Mouse (Mus musculus): Measurements from ENCODE around the gene Ttc7. TPM values are rescaled to one million over a fixed set of nuclear protein-coding genes. Genes with fewer than 3 reads are reported as not detected.

Gene Ttc7
- total RNA-seq, 2 experiments from 2014 or later = 11.7 to 13.7 TPM

DNA sequence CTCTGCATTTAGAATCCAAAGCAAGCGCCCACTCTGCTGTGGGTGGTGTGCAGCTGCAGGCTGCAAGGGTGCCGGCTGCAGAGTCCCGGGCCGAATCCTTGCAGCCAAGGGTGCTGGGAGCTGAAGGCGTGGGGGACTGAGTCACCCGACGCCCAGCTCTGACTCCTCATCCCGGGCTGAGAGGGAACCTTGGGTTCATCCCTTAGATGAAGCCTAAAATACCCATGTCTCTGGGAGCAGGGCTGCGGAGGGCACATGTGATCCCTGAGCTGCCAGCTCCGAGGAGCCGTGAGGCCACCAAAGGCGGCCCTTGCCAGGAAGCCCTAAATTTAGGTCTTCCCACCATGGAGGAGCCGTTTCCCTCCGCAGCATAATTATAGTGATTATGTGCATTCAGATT lies 52.5 kb downstream of the Ttc7 start:
- DNase-seq = no peak

GRCm38 (mm10) chr17:87335727-87336126 lies 53.0 kb downstream of the Ttc7 start:
- DNase-seq = no peak

- no peak for DNase-seq
Measured at GRCm38 (mm10) chr17:87336910-87337309, 54.2 kb downstream of the Ttc7 start.

DNA sequence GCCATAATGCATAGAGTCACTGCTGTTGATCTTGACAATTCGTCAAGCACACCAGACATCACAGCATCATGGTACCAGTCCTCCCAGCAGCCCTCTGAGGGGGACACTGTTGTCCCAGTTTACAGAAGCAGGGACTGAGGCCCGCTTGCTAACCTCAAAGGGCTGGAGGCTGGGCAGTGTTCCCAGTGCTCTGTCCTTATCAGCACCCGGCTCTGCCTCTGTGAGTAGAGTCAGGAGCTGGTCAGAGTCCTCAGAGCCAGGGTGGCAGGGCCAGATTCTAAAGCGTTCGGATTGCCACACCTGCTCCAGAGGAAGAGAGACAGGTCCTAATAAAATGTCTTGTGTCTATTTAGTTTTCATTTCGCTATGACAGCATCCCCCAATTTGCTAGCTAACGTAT lies 55.0 kb downstream of the Ttc7 start:
- DNase-seq = no peak

DNA sequence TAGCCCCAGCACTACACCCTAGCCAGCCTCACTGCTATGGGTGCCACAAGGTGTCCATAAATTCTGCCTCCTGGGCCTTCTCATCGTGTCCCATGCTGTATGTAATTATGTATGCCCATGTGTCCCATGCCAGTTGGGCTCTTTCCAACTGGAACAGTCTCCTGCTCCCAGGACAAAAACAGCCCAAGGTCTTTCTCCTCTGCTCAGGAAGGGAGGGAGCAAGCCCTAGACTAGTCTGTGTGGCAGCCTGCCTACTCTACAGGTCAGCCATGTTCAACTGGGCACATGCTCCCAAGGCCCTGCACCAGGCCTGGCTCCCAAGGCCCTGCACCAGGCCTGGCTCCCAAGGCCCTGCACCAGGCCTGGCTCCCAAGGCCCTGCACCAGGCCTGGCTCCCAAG lies 56.4 kb downstream of the Ttc7 start:
- DNase-seq = peak; percentile 69

DNA sequence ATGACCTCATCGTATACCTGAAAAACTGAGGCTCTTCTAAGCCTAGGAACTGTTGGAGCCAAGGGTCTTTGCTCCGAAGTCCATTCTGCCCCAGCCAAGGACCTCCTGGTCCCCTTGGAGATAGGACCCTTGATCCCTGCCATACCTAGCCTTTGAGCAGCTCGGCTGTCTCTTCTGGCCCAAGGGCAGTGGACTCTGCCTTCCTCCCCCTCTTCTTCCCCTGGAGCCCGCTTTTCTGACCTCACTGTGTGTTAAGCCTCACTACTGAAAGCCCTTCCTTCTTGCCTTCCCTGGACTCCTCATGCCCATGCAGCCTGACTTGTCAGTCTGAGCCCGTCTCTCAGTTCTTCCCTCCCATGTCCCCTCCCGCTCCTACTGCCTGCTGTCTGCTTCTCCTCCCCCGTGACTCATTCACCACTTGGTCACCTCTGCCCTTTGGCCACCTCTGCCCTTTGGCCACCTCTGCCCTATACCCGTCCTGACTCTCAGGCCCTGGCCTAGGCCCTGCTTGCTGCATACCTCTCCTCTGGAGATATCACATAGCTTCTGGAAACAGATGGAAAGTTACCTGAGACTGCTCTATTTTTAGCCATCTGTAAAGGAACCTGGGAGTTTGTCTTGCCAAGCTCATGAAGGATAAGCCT lies 60.5 kb downstream of the Ttc7 start:
- no peak for DNase-seq

- DNase-seq = no peak
Measured at GRCm38 (mm10) chr17:87344441-87345251, 62.0 kb downstream of the Ttc7 start.

DNA sequence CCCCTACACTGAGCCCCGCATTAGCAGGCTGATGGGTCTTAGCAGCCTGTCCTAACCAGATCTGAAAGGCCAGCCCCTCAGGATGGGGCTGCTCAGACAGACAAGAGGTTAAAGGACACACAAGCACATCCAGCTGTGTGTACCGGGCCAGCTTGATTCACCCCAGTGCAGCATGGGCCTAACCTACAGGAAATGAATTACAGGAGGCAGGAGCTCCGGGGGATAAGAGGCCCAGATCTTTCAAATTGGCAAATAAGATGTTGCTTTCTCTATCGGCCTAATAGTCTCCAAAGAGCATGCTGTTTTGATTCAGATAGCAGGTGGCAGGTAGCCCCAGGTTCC lies 62.5 kb downstream of the Ttc7 start:
- no peak for DNase-seq

DNA sequence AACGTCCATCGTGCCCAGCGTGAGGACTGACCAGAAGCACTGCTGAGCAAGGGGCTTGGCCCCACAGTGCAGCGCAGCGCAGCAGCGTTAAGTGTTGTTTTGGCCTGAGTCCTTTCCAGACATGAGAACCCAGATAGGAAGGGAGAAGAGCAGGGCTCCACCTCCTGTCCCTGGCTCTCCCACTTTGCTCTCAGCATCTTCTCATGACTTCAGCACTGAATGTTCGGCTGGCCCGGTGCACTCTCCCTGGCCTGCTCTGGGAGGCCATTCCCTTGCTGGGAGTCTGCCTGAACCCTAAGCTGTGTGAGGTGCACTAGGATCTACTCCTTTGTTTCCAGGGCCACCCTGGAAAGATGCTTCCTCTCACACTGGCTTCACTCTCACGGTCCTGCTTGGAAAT lies 65.7 kb downstream of the Ttc7 start:
- DNase-seq = no peak

- no peak for DNase-seq
Measured at GRCm38 (mm10) chr17:87349069-87349468, 66.4 kb downstream of the Ttc7 start.

DNA sequence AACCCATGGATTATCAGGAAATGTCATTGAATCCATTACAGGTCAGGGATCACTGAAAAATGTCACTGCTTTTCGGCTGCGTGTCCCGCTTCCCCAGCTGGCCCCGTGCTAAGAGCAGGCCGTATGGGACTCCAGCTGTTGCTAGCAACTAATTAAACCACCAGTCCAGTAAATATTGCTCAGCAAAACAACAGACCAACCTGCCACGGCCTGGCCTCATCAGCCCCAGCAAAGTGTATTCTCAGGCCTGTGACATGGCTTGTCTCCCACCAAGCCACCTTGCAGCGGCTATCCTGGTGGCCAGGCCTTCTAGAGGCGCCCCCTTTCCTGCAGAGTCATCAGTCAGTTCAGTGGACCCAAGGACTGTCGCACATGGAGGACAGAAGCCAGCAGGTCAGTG lies 66.9 kb downstream of the Ttc7 start:
- DNase-seq = no peak

GRCm38 (mm10) chr17:87350471-87351240 lies 68.0 kb downstream of the Ttc7 start:
- no peak for DNase-seq

GRCm38 (mm10) chr17:87351241-87352105 lies 68.8 kb downstream of the Ttc7 start:
- peak; percentile 65 for DNase-seq

GRCm38 (mm10) chr17:87352106-87352897 lies 69.6 kb downstream of the Ttc7 start:
- no peak for DNase-seq

- no peak for DNase-seq
Measured at GRCm38 (mm10) chr17:87352898-87353225, 70.2 kb downstream of the Ttc7 start.

- no peak for DNase-seq
Measured at GRCm38 (mm10) chr17:87353745-87354320, 71.1 kb downstream of the Ttc7 start.

DNA sequence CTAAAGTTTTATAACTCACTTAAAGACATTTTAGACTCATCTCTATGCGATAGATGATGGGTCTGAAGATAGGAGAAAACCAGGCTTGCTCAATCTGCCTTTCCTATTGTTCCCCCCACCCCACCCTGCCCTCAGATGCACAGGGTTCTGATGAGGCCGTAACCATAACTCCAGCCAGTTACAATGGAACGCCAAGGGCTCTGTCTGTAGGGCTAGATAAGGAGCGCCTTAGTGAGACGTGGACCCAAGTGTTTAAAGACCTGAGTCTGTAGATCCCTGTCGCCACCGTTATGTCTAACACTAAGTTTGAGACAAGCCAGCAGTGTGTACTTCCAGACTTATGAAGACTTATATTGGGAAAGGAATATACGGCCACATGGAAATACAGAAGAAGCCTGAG lies 72.8 kb downstream of the Ttc7 start:
- no peak for DNase-seq

DNA sequence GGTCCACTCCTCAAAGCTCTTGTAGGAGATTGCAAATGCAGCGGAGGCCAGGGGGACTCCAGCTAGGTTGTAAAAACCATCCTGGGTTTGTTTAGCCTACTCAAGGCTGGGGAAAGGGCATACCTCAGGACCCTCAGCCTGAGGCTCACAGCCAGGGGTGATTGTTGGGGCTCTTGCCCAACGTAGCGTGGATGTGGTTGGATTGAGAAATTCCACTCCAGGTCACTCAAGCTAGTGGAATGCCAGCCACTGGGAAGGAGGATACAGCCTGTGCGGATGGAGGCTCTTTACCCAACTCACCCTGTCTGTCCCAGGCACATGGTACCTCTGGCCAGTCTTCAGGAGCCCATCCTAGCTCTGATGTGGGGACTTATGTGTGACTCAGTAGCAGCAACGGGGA lies 73.6 kb downstream of the Ttc7 start:
- no peak for DNase-seq

- no peak for DNase-seq
Measured at GRCm38 (mm10) chr17:87357506-87357905, 74.8 kb downstream of the Ttc7 start.

DNA sequence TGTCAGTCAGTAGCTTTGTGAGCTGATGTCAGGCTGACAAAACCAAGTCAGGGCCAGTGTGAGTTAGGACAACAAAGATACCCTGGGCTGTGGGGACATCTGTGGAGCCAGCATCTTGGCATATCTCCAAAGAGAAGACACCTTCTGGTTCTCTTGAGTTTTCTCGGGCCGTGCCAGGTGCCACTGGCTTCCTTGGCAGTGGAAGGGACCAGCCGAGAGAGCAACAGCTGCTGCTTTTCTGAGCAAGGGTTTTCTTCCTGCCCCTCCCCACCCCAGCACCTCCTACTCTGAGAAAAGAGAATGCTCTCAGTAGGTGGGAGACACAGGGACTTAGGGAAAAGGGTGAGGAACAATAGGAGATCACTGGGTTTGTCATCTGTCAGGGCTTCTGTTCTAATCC lies 78.4 kb downstream of the Ttc7 start:
- DNase-seq = no peak

- DNase-seq = no peak
Measured at GRCm38 (mm10) chr17:87364108-87364507, 81.4 kb downstream of the Ttc7 start.

All from adrenal gland, postnatal 10 days (tissue).